Comparison of ENCODE assay signal across 19 mouse cellular contexts in genomic region chr4:54624024-54624873, GRCm38 (mm10).
DNase-seq lines count a peak whose midpoint lies in the region; ATAC-seq lines count a peak whose summit lies in the region.
"Had no signal": no experiment of that assay in that cellular context is flagged by ENCODE, and none has a peak within 500 bp of the region (broad histone marks: within the 10 kb centered on the region; RNA-seq: fewer than 3 reads in every experiment).

No protein-coding gene starts in this region.

- no peaks in the 10 kb centered on the region for H3K4me1 ChIP-seq in embryonic facial prominence, embryonic 14.5 days (ENCODE audit: control insufficient read depth, insufficient read depth, low read length)
- peaks cover 5% of the 10 kb centered on the region; the same call in 1 of the 2 replicates for H3K4me1 ChIP-seq in embryonic facial prominence, embryonic 10.5 days
- H3K4me1 ChIP-seq in forebrain, embryonic 16.5 days (replicated peaks; ENCODE audit: control insufficient read depth, insufficient read depth, low read length) = peaks cover 7% of the 10 kb centered on the region
- H3K4me1 ChIP-seq in midbrain, embryonic 15.5 days = peaks cover 8% of the 10 kb centered on the region; the same call in 1 of the 2 replicates
- H3K4me1 ChIP-seq: heart, embryonic 10.5 days; liver, embryonic 13.5 days had no signal

- H3K9ac ChIP-seq in embryonic facial prominence, embryonic 14.5 days (ENCODE audit: low read depth, low read length) = no peak overlapping the region
- no peak overlapping the region for H3K9ac ChIP-seq in forebrain, embryonic 16.5 days (replicated peaks; ENCODE audit: low read depth, low read length)
- no peak overlapping the region for H3K9ac ChIP-seq in midbrain, embryonic 15.5 days
- H3K9ac ChIP-seq: limb, embryonic 12.5 days; liver, embryonic 13.5 days had no signal

- no peak overlapping the region for H3K27ac ChIP-seq in embryonic facial prominence, embryonic 14.5 days (replicated peaks; ENCODE audit: low read depth, low read length)
- no peak overlapping the region for H3K27ac ChIP-seq in embryonic facial prominence, embryonic 10.5 days (replicated peaks)
- H3K27ac ChIP-seq in forebrain, embryonic 16.5 days (ENCODE audit: low read length) = no peak overlapping the region; the same call in 1 of the 2 replicates
- H3K27ac ChIP-seq in midbrain, embryonic 15.5 days = no peak overlapping the region
- H3K27ac ChIP-seq: heart, embryonic 10.5 days; left cerebral cortex, adult 2 months; limb, embryonic 12.5 days; liver, embryonic 13.5 days had no signal

- WGBS in embryonic facial prominence, embryonic 14.5 days = 80% methylated on average over 20 of the region's 20 CpGs
- WGBS in embryonic facial prominence, embryonic 10.5 days = 86% methylated on average over 20 of the region's 20 CpGs
- 25% methylated on average over 20 of the region's 20 CpGs for WGBS in forebrain, embryonic 16.5 days
- WGBS in midbrain, embryonic 15.5 days = 53% methylated on average over 20 of the region's 20 CpGs

- no peak overlapping the region for H3K4me2 ChIP-seq in embryonic facial prominence, embryonic 14.5 days (ENCODE audit: low read depth, low read length)
- H3K4me2 ChIP-seq in forebrain, embryonic 16.5 days (ENCODE audit: low read length) = peak overlapping the region; percentile 40
- H3K4me2 ChIP-seq in midbrain, embryonic 15.5 days = 0 out of 2 replicates have a peak overlapping the region, but pooled peaks have one; percentile 11
- H3K4me2 ChIP-seq: limb, embryonic 12.5 days; liver, embryonic 13.5 days had no signal

- H3K9me3 ChIP-seq in embryonic facial prominence, embryonic 14.5 days (ENCODE audit: control insufficient read depth, low read length) = no peaks in the 10 kb centered on the region
- H3K9me3 ChIP-seq in embryonic facial prominence, embryonic 10.5 days = no peaks in the 10 kb centered on the region
- H3K9me3 ChIP-seq in forebrain, embryonic 16.5 days (ENCODE audit: control insufficient read depth, low read length) = peaks cover 2% of the 10 kb centered on the region
- no peaks in the 10 kb centered on the region for H3K9me3 ChIP-seq in midbrain, embryonic 15.5 days
- H3K9me3 ChIP-seq: heart, embryonic 10.5 days; liver, embryonic 13.5 days had no signal

- H3K27me3 ChIP-seq in embryonic facial prominence, embryonic 14.5 days (replicated peaks; ENCODE audit: control insufficient read depth, insufficient read depth, low read length) = no peaks in the 10 kb centered on the region
- no peaks in the 10 kb centered on the region for H3K27me3 ChIP-seq in embryonic facial prominence, embryonic 10.5 days (replicated peaks; ENCODE audit: low read depth, poor library complexity, severe bottlenecking)
- H3K27me3 ChIP-seq in forebrain, embryonic 16.5 days (replicated peaks; ENCODE audit: control insufficient read depth, insufficient read depth, low read length) = no peaks in the 10 kb centered on the region
- H3K27me3 ChIP-seq in midbrain, embryonic 15.5 days (replicated peaks) = no peaks in the 10 kb centered on the region
- H3K27me3 ChIP-seq: limb, embryonic 12.5 days; liver, embryonic 13.5 days had no signal

- ATAC-seq in embryonic facial prominence, embryonic 14.5 days (ENCODE audit: low read depth) = 0 out of 2 replicates have a peak, but pooled peaks have one; percentile 37
- peak; percentile 84 for ATAC-seq in forebrain, embryonic 16.5 days
- ATAC-seq in midbrain, embryonic 15.5 days (replicated peaks) = peak; percentile 48; the same call in 1 of the 2 replicates
- ATAC-seq: CD4-positive, CD25-positive, alpha-beta regulatory T cell, adult 4 months; intestine, postnatal 0 days had no signal

- no peak overlapping the region for H3K4me3 ChIP-seq in embryonic facial prominence, embryonic 14.5 days (ENCODE audit: low read depth, low read length)
- no peak overlapping the region for H3K4me3 ChIP-seq in embryonic facial prominence, embryonic 10.5 days
- no peak overlapping the region; the same call in 1 of the 2 replicates for H3K4me3 ChIP-seq in forebrain, embryonic 16.5 days (replicated peaks; ENCODE audit: low read length)
- no peak overlapping the region for H3K4me3 ChIP-seq in midbrain, embryonic 15.5 days
- H3K4me3 ChIP-seq: heart, embryonic 10.5 days; left cerebral cortex, adult 2 months; limb, embryonic 12.5 days; liver, embryonic 13.5 days had no signal

- H3K36me3 ChIP-seq in embryonic facial prominence, embryonic 14.5 days (ENCODE audit: control insufficient read depth, insufficient read depth, low read length) = no peaks in the 10 kb centered on the region
- no peaks in the 10 kb centered on the region for H3K36me3 ChIP-seq in embryonic facial prominence, embryonic 10.5 days (replicated peaks)
- H3K36me3 ChIP-seq in forebrain, embryonic 16.5 days (ENCODE audit: control insufficient read depth, insufficient read depth) = no peaks in the 10 kb centered on the region
- no peaks in the 10 kb centered on the region for H3K36me3 ChIP-seq in midbrain, embryonic 15.5 days (replicated peaks)
- H3K36me3 ChIP-seq: G1E; heart, embryonic 10.5 days; limb, embryonic 12.5 days; liver, embryonic 13.5 days had no signal

- DNase-seq in embryonic facial prominence, embryonic 14.5 days (ENCODE audit: low spot score) = peak; percentile 35
- no peak for DNase-seq in embryonic facial prominence, embryonic 10.5 days (ENCODE audit: low spot score)
- peak; percentile 61 for DNase-seq in MN1 (ENCODE audit: low spot score)
- no peak for DNase-seq in testis, postnatal 10 days (ENCODE audit: low spot score)
- no peak for DNase-seq in right cerebral cortex, adult 18-20 months
- no peak for DNase-seq in embryo, embryonic 11 days
- DNase-seq: cerebellum, adult 9-11 months; gastrocnemius, postnatal 36 days; heart, postnatal 14 days; kidney, postnatal 10 days; liver, embryonic 13.5 days had no signal

Comparison
In these comparisons a context has a peak if more than half of its experiments do, and no peak if none do; other contexts are left out.
1. DNase-seq: peak in embryonic facial prominence, embryonic 14.5 days (single experiment) and MN1 (single experiment); none in embryonic facial prominence, embryonic 10.5 days (single experiment), testis, postnatal 10 days (single experiment), right cerebral cortex, adult 18-20 months (single experiment) and embryo, embryonic 11 days (single experiment).
2. Peak in every context shown above with its lines, with median percentiles within 50 percentile points of each other: ATAC-seq.